Mouse (Mus musculus) embryo, embryonic 11.5 days (tissue): Measurements from ENCODE around the gene Zmym5.
"Not testable (repeated sequence)": the region's sequence is repeated elsewhere in the genome, so short reads cannot be mapped to it uniquely, and the experiment has no call there.

ENCODE experiments used
- DNase-seq: peaks from one replicate; pipeline ENCODE4 v3.0.0-alpha.2; 2012; ENCODE audit warnings: low read depth, low spot score

Gene Zmym5

DNA sequence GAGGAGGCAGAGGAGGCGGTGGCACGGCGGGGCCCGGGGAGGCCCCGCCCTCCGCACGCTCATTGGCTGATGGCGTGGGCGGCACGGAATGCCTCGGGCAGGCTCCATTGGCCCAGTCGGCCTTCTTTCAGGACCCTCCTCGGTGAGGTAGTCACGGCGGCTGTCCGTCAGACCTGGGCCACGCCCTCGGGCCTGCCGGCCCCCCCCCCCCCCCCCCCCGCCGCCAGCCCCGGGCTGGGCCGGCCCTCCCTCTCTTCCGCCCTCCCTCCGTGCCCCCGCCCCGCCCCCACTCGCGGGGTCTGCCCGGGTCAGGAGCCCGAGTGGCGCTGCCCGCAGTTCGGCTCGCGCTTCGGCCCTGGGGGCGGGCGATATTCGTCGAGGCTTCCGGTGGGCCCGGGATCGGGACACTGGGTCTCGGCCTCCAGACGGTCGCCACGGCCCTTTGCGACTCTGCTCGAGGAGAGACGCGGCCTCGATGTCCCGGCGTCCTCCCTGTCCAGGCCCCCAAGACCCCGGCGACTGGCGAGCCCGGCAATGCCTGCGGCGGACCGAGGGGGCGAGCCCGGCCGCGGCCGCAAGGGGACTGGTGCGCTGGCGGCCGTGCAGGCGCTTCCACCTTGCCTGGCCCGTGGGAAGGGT, at the start of gene Zmym5:
Gene Zmym5 (minus strand): TSS at position 16 of the 639 bp plus-strand sequence.
- DNase-seq: peak; percentile 69

DNA sequence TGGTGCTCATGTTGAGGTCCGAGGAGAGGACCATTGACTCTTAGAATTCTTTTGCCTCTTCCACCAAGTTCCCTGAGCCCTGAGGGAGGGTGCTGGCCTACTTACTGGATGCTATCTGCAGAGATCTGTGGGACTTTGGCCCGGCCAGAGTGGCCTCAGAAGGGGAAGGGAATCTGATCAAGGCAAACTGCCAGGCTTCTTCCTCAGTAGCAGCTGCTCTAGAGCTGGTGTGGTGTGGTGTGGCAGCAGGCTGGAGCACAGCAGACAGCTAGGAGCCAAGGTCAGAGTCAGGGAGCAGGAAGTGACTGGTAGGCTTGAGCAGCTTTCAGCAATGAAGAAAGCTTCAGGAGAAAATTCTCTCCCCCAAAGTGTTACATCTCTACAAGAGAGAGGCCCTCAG, 38.2 kb upstream of the Zmym5 start:
- no peak for DNase-seq

DNA sequence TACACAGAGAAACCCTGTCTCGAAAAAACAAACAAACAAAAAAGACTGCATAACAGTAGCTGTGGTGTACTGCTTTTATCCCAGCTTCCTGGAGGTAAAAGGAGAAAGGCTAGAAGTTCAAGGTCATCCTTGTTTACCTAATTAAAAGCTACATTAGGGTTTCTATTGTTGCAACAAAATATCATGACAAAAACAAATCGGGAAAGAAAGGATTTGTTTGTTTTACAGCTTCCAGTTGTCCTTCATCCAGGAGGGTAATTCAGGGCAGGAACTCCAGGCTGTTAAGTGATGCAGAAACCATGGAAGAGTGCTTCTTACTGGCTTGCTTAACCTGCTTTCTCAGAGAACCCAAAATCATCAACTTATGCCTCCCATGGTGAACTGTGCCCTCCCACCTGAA, 36.8 kb upstream of the Zmym5 start:
- no peak for DNase-seq

GRCm38 (mm10) chr14:56844507-56844906, 33.0 kb upstream of the Zmym5 start:
- no peak for DNase-seq

GRCm38 (mm10) chr14:56844033-56844432, 32.5 kb upstream of the Zmym5 start:
- no peak for DNase-seq

GRCm38 (mm10) chr14:56834576-56834975, 23.1 kb upstream of the Zmym5 start:
- DNase-seq: not testable (repeated sequence)

DNA sequence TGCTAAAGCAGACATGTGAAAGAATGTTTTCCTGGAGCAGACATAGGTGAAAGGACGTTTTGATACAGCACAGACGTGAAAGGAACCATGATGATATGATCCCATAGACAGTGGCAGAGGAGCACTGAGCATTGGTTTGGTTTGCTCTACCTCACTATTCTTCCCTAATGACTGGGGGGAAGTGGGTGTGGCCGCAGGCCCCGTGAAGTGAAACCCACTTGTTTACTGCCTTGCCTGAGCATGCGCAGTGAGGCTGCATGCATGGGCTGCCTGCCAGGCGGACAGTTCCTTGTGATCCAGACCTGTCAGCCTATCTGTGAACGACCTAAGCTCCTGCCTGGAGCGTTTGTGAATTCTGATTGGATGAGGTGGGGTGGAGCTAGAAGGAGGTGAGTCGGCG, 21.7 kb upstream of the Zmym5 start:
- not testable (repeated sequence) for DNase-seq

DNA sequence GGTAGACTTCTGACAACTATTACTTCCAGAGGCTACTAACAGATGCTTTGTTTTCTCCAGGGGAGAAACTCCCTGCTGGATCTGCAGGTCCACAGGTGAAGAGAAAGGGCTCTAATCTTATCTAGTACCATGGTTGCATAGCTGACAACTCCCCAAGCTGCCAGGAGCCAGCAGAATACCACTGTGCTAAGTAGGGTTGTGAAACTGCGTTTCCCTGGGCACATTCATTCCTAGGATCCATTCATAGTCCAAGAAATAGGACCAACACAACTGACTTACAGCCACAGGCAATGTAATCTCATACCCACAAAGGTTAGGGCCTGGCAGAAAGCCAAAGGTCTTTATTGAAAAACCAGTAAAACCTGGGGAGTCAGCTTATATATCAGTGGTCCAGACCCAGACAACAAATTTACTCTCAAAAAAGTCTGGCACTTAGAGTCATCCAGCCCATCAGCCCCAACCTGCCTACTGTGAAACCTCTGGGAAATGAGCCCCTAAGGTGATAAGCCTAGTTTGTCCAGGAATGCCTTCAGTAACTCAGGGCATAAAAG, 21.1 kb upstream of the Zmym5 start:
- DNase-seq: no peak

DNA sequence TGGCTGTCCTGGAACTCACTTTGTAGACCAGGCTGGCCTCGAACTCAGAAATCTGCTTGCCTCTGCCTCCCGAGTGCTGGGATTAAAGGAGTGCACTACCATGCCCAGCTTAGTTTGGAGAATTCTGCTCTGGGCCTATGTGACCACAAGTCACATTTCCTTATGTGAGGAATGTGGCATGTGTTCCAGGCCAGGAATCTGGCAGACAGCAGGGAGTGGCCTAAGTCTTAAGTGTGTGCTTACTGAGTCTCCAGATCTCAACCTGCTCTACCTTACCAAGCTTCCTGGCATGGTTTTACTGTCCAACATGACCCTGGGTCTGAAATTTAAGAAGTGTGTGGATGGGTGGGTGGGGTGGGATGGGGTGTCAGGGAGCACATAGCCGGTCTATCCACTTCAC, 20.6 kb upstream of the Zmym5 start:
- DNase-seq: no peak

GRCm38 (mm10) chr14:56830491-56831045, 19.1 kb upstream of the Zmym5 start:
- DNase-seq: no peak

DNA sequence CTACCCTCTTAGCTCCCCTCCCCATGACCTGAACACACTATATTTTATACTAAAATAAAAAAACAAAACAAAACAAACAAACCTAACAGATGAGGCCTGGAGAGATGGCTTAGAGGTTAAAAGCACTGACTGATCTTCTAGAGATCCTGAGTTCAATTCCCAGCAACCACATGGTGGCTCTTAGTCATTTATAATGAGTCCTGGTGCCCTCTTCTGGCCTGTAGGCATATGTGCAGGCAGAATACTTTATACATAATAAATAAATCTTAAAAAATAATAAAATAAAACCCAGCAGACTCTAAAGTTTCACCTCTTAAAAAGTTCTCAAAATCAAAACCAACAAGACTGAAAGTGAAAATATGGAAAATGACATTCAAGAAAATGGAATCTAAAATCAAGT, 13.0 kb upstream of the Zmym5 start:
- DNase-seq: no peak

DNA sequence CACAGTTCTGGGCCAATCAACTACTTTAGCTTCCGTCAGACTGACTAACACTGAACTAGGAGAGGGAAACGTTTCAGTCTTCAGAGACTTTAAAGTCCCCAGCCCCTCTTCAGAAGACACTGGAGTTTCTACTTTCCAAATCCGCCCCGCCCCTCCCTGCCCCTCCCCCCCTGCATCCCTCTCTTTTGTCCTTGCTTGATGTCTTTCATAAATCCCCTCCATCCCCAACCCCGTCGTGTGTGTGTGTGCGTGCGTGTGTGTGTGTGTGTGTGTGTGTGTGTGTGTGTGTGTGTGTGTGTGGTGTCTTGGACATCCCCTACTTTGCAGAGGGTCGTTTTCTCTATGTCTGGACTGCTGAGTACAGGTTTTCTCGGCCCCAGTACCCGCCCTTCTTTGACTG, 6.1 kb upstream of the Zmym5 start:
- no peak for DNase-seq

DNA sequence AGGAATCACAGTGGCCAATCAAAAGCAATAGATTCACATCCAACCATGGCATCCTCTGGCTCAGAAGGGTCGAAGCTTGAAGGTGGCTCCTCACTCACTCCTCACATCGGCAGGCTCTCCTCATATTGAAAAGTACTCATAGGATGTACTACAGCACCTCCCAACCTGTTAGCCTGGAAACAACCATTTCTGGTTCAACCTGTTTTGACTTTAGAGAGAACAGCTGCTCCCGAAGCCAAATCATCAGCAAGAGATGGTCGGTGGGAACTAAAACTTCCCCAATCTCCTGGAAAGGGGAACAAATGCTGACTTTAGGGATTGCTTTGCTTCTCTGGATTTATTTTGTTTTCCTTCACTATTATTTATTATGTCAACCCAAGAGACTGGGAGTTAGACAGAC, 5.6 kb upstream of the Zmym5 start:
- no peak for DNase-seq

DNA sequence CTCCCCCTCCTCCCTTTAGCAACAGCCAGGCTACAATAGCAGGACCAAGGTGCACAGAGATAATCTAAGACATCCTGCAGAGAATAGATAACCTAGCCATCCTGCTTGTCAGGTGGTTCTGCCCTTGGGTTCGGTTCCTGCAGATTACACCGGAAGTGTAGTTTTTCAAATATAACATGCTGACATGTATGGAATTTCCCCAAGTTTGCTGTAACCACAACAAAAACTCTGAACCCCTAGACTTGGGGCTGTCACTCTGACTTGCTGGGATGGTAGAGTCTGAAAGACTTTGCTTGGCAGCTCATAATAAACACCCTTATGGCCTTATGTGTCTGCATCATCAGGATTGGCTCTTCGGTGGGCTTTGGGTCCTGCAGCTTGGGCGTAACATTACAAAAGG, 5.0 kb upstream of the Zmym5 start:
- DNase-seq: no peak

GRCm38 (mm10) chr14:56812520-56813036, 1.1 kb upstream of the Zmym5 start:
- peak; percentile 67 for DNase-seq

GRCm38 (mm10) chr14:56810781-56811690, 480 bp downstream of the Zmym5 start:
- not testable (repeated sequence) for DNase-seq

GRCm38 (mm10) chr14:56793243-56793642, 18.3 kb downstream of the Zmym5 start:
- peak; percentile 31 for DNase-seq

- no peak for DNase-seq
Measured at GRCm38 (mm10) chr14:56784575-56784974, 26.9 kb downstream of the Zmym5 start.

GRCm38 (mm10) chr14:56778933-56779300, 32.6 kb downstream of the Zmym5 start:
- DNase-seq: no peak

DNA sequence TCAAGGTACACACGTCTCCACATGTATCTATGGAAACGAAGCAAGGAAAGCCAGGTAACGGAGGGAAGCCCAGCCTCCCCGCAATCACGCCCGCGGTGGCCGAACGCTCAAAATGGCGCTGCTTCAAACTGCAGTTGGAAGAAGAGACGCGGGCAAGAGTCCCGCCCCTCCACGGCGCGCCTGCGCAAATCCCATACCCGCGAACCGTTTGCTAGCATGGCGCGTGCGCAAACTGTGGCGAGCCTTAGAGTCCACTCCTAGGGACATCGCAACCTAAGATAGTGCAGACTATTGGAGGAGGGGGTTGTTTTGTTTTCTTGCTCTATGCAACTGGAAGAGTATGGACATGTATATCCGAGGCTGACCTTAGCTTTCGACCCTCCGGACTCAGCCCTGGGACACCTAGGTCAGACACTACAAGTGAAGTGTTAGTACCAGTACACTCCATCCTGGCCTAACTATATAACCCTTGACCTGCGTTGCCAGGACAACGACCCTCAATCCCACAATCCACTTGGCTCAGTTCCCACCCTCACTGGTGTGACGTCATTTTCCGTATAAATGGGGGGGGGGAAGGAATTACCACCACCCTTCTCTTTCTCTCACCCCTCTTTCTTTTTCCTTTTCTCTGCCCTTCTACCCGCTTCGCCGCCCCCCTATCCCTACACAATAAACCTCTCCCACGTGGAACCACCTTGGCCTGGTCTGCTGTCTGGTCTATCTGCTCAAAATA, 33.1 kb downstream of the Zmym5 start, which contains the start of gene Pspc1:
Gene Pspc1 (minus strand): TSS at position 117 of the 733 bp plus-strand sequence.
- DNase-seq: peak; percentile 96

DNA sequence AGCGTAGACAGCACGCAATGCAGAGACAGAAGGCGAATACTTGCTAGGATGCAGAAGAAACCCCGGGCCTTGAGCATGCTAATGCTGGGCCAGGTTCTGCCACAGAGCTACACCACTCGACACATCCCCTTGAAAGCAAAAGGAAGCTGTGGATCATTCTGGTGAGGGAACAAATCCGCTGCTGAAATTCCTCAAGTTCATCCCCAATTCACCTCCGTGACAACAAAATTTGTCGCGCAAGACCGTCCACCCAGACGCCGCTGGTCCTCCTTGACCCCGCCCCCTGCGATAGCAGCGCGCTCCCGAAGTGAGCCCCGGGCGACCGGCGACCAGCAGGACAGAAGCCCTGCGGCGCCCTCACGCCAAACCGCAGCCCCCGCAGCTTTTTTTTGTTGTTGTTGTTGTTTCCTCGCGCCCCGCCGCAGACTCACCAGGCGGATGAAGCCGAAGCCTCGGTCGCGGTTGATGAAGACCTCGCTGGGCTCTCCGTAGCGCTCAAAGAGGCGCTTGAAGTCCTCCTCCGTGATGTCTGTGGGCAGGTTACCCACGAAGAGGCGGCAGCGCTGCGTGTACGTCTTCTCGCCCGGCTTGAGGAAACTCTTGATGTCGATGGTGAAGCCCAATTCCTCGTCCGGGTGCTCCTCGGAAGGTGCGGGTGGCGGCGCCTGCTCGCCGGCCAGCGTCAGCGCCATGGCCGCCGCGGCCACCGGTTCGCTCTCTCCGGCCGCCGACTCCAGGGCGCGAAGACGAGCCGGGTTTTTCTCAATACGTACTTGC, 34.0 kb downstream of the Zmym5 start:
- DNase-seq: peak; percentile 29
